In the genomic region with DNA sequence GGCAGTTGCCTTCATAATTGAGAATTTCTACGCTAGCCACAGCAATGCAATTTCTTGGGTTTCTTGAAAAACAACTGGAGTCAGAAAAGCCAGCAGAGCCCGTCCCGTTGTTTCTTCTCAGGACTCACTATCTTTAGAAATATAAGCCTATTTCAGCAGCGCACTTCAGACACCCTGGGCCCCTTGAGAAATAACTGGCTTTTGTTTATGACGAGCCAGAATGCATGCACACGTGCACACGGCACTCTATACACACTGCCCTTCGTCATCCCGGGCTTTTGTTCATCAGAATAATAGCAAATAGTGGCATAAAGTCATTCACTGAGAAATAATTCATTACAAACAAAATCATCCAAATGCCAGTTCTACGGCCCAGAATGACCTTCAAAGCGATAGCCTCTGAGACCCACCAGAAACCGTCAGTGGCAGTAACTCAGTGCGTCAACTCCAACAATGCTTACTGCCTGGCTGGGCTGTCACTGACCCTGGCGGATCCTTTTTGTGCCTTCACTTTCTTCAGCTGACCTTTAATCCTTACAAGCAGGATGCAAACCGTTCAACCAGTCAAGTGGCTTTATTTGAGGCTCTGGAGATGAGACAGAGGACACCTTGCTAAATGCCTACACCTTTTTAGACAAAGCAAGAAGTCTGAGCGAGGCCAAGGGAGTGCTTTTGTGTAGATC, we compare ENCODE assay signal across 19 mouse cellular contexts.
DNase-seq lines count a peak whose midpoint lies in the region; ATAC-seq lines count a peak whose summit lies in the region.
"Had no signal": no experiment of that assay in that cellular context is flagged by ENCODE, and none has a peak within 500 bp of the region (broad histone marks: within the 10 kb centered on the region; RNA-seq: fewer than 3 reads in every experiment).

No protein-coding gene starts in this region.

- H3K4me2 ChIP-seq in forebrain, embryonic 11.5 days (ENCODE audit: low read depth, low read length, severe bottlenecking) = peak overlapping the region; percentile 21; the same call in 1 of the 2 replicates
- peak overlapping the region; percentile 17 for H3K4me2 ChIP-seq in hindbrain, embryonic 16.5 days (ENCODE audit: low read length)
- H3K4me2 ChIP-seq in neural tube, embryonic 13.5 days = peak overlapping the region; percentile 30; the same call in 1 of the 2 replicates
- H3K4me2 ChIP-seq: heart, embryonic 11.5 days; liver, embryonic 11.5 days; lung, embryonic 14.5 days; stomach, embryonic 15.5 days had no signal

- peaks cover 3% of the 10 kb centered on the region; the same call in 1 of the 2 replicates for H3K4me1 ChIP-seq in forebrain, embryonic 11.5 days (replicated peaks; ENCODE audit: control insufficient read depth, insufficient read depth, low read length)
- peaks cover 37% of the 10 kb centered on the region for H3K4me1 ChIP-seq in forebrain, embryonic 10.5 days
- peaks cover 3% of the 10 kb centered on the region; the same call in 1 of the 2 replicates for H3K4me1 ChIP-seq in hindbrain, embryonic 16.5 days (ENCODE audit: control insufficient read depth, insufficient read depth, low read depth, low read length)
- H3K4me1 ChIP-seq in neural tube, embryonic 13.5 days (replicated peaks) = peaks cover 10% of the 10 kb centered on the region

- H3K36me3 ChIP-seq in forebrain, embryonic 11.5 days (ENCODE audit: control insufficient read depth, insufficient read depth, low read length) = no peaks in the 10 kb centered on the region
- H3K36me3 ChIP-seq in forebrain, embryonic 10.5 days (replicated peaks) = no peaks in the 10 kb centered on the region
- H3K36me3 ChIP-seq in hindbrain, embryonic 16.5 days (ENCODE audit: control insufficient read depth, insufficient read depth, low read length) = no peaks in the 10 kb centered on the region
- no peaks in the 10 kb centered on the region for H3K36me3 ChIP-seq in neural tube, embryonic 13.5 days
- H3K36me3 ChIP-seq: stomach, embryonic 15.5 days had no signal

- WGBS in forebrain, embryonic 11.5 days = 34% methylated on average over 16 of the region's 16 CpGs
- 49% methylated on average over 16 of the region's 16 CpGs for WGBS in forebrain, embryonic 10.5 days
- WGBS in hindbrain, embryonic 16.5 days = 17% methylated on average over 16 of the region's 16 CpGs
- WGBS in neural tube, embryonic 13.5 days = 18% methylated on average over 16 of the region's 16 CpGs

- H3K9ac ChIP-seq in forebrain, embryonic 11.5 days (ENCODE audit: low read length) = no peak overlapping the region
- H3K9ac ChIP-seq in hindbrain, embryonic 16.5 days (ENCODE audit: low read depth, low read length) = no peak overlapping the region
- H3K9ac ChIP-seq in neural tube, embryonic 13.5 days = no peak overlapping the region
- H3K9ac ChIP-seq: lung, embryonic 14.5 days; stomach, embryonic 15.5 days had no signal

- no peaks in the 10 kb centered on the region for H3K9me3 ChIP-seq in forebrain, embryonic 11.5 days (ENCODE audit: control insufficient read depth, low read length)
- H3K9me3 ChIP-seq in forebrain, embryonic 10.5 days = no peaks in the 10 kb centered on the region
- no peaks in the 10 kb centered on the region for H3K9me3 ChIP-seq in hindbrain, embryonic 16.5 days (ENCODE audit: control insufficient read depth, low read length)
- no peaks in the 10 kb centered on the region for H3K9me3 ChIP-seq in neural tube, embryonic 13.5 days
- H3K9me3 ChIP-seq: stomach, embryonic 15.5 days had no signal

- DNase-seq in forebrain, embryonic 11.5 days (ENCODE audit: low spot score) = no peak
- no peak for DNase-seq in forebrain, embryonic 10.5 days (ENCODE audit: extremely low spot score, low spot score)
- DNase-seq in embryo, embryonic 10.5 days (ENCODE audit: low spot score) = peak; percentile 45
- DNase-seq in right cerebral cortex, adult 2 months (ENCODE audit: low spot score in 2 of 2) = no peak
- DNase-seq in left cerebral cortex, adult 18-20 months (ENCODE audit: low spot score in 2 of 2) = no peak
- no peak for DNase-seq in layer of hippocampus, postnatal 36 days
- DNase-seq: adrenal gland, postnatal 36 days; cerebellum, adult 9-11 months; heart, postnatal 36 days; kidney, postnatal 14 days; left cerebral cortex, postnatal 4 days had no signal

- no peaks in the 10 kb centered on the region; the same call in 1 of the 2 replicates for H3K27me3 ChIP-seq in forebrain, embryonic 11.5 days (ENCODE audit: control insufficient read depth, insufficient read depth, low read length)
- H3K27me3 ChIP-seq in forebrain, embryonic 10.5 days (ENCODE audit: poor library complexity, severe bottlenecking) = no peaks in the 10 kb centered on the region
- H3K27me3 ChIP-seq in hindbrain, embryonic 16.5 days (replicated peaks; ENCODE audit: control insufficient read depth, insufficient read depth, low read length) = no peaks in the 10 kb centered on the region
- no peaks in the 10 kb centered on the region for H3K27me3 ChIP-seq in neural tube, embryonic 13.5 days
- H3K27me3 ChIP-seq: CH12.LX; stomach, embryonic 15.5 days had no signal

- no peak overlapping the region for H3K27ac ChIP-seq in forebrain, embryonic 11.5 days (ENCODE audit: low read depth, low read length)
- H3K27ac ChIP-seq in forebrain, embryonic 10.5 days = no peak overlapping the region
- no peak overlapping the region for H3K27ac ChIP-seq in hindbrain, embryonic 16.5 days (ENCODE audit: low read depth, low read length)
- no peak overlapping the region for H3K27ac ChIP-seq in neural tube, embryonic 13.5 days (replicated peaks)
- H3K27ac ChIP-seq: stomach, embryonic 15.5 days had no signal

- no peak for ATAC-seq in forebrain, embryonic 11.5 days (replicated peaks; ENCODE audit: low FRiP score)
- ATAC-seq in hindbrain, embryonic 16.5 days = no peak
- peak; percentile 65; the same call in 1 of the 2 replicates for ATAC-seq in neural tube, embryonic 13.5 days (ENCODE audit: low read depth)
- ATAC-seq: intestine, postnatal 0 days had no signal

- H3K4me3 ChIP-seq in forebrain, embryonic 11.5 days (ENCODE audit: low read depth, low read length) = no peak overlapping the region
- H3K4me3 ChIP-seq in forebrain, embryonic 10.5 days = no peak overlapping the region
- no peak overlapping the region for H3K4me3 ChIP-seq in hindbrain, embryonic 16.5 days (ENCODE audit: low read length)
- H3K4me3 ChIP-seq in neural tube, embryonic 13.5 days = no peak overlapping the region
- H3K4me3 ChIP-seq: stomach, embryonic 15.5 days had no signal
